Mouse (Mus musculus) skeletal muscle tissue, postnatal 0 days (tissue): ENCODE data around the gene Krtap16-1. TPM values are rescaled to one million over a fixed set of nuclear protein-coding genes. Genes with fewer than 3 reads are reported as not detected.

Source experiments
- polyA plus RNA-seq: library from polyadenylated mRNA; unstranded; fragments of >200 nt; fragmentation: Nextera tagmentation; extraction: Ambion mirVana; gene quantifications from 2 replicates; pipeline ENCODE4 v1.2.1, GENCODE M21; 2015

Gene Krtap16-1
- polyA plus RNA-seq: not detected in 2 replicates

GRCm38 (mm10) chr11:99986180-99986647, at the start of gene Krtap16-1:
Krtap16-1 (minus strand) TSS chr11:99986597.

GRCm38 (mm10) chr11:100029768-100030167, 43.4 kb upstream of the Krtap16-1 start, which contains the start of gene Krt33b:
Krt33b (minus strand) TSS chr11:100029868.

GRCm38 (mm10) chr11:100016112-100016511, 29.7 kb upstream of the Krtap16-1 start, which contains the start of gene Krt33a:
Krt33a (minus strand) TSS chr11:100016212.

GRCm38 (mm10) chr11:99993620-99994383, 7.4 kb upstream of the Krtap16-1 start, which contains the start of gene Krtap17-1:
Krtap17-1 (minus strand) TSS chr11:99993994.

DNA sequence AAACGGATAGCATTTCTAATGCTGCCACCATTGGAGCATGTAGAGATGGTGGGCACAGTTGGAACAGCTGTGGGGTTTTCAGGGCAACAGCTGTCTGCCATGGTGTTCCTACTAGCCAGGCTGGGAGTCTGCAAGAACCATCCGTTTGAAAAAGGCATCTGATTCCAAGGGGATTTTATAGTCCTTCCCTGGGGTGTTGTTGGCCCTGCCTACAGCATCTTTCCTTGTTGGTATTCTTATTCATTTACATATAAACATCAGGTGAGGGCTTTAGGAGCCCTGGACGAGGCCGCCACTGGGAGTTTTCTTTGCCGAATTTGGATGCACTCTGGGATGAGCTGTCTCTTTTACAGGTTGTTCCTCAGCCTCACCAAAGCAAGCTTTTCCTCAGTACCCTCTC, 7.4 kb downstream of the Krtap16-1 start, which contains the start of gene Krtap29-1:
Krtap29-1 (minus strand) TSS at position 101 of the 400 bp plus-strand sequence.

DNA sequence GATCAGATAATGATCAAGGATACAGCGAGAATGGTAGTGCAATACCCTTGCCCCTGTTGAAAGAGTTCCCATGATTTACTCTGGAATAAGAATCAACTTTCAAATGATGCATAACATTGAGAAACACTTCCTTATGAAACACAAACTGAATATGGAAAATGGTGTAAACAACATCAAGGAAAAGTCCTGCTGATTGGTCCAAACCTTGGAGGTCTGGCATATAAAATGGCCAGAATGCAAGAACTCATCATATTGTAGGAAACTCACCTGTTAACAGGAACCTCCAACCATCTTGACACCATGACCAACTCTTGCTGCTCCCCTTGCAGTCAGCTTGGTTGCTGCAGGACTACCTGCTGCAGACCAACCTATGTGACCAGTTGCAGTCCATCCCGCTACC, 38.2 kb downstream of the Krtap16-1 start, which contains the start of gene Krtap9-5:
Krtap9-5 (plus strand) TSS at position 301 of the 400 bp plus-strand sequence.

DNA sequence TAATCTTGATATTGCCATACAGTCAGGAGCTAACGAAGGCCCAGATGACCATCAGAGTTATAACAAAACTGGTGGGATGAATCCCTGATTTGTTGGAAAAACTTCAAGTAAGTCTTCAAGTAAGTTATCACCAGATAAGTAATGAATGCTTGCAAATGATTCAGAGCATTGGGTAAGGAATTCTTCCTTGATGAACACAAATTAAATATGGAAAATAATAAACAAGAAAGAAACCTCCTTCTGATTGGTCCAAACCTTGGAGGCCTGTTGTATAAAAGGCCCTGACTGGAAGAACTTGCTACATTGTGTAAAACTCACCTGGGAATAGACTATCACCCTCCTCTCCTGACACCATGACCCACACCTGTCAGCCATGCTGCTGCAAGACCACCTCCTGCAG, 50.4 kb downstream of the Krtap16-1 start, which contains the start of gene Krtap31-2:
Krtap31-2 (plus strand) TSS at position 301 of the 400 bp plus-strand sequence.

Other genes with a start within 250 kb of the Krtap16-1 start
- not detected in 2 replicates for gene Gm11595, start 213.7 kb downstream of the Krtap16-1 start, polyA plus RNA-seq
- gene Krtap4-8, start 205.9 kb downstream of the Krtap16-1 start, polyA plus RNA-seq: not detected in 2 replicates
- not detected in 2 replicates for gene Krtap4-9, start 201.4 kb downstream of the Krtap16-1 start, polyA plus RNA-seq
- gene Gm11596, start 193.1 kb downstream of the Krtap16-1 start, polyA plus RNA-seq: not detected in 2 replicates
- gene Gm11569, start 187.7 kb downstream of the Krtap16-1 start, polyA plus RNA-seq: not detected in 2 replicates
- not detected in 2 replicates for gene Gm11554, start 182.2 kb downstream of the Krtap16-1 start, polyA plus RNA-seq
- not detected in 2 replicates for gene Krtap4-13, start 176.7 kb downstream of the Krtap16-1 start, polyA plus RNA-seq
- gene Gm11564, start 170.9 kb downstream of the Krtap16-1 start, polyA plus RNA-seq: not detected in 2 replicates
- not detected in 2 replicates for gene 2300003K06Rik, start 148.5 kb downstream of the Krtap16-1 start, polyA plus RNA-seq
- gene Krtap4-16, start 135.0 kb downstream of the Krtap16-1 start, polyA plus RNA-seq: not detected in 2 replicates
- not detected in 2 replicates for gene Gm11568, start 128.7 kb downstream of the Krtap16-1 start, polyA plus RNA-seq
- gene Gm11559, start 122.1 kb downstream of the Krtap16-1 start, polyA plus RNA-seq: not detected in 2 replicates
- gene Krtap9-1, start 113.2 kb downstream of the Krtap16-1 start, polyA plus RNA-seq: not detected in 2 replicates
- not detected in 2 replicates for gene Gm11567, start 107.4 kb downstream of the Krtap16-1 start, polyA plus RNA-seq
- not detected in 2 replicates for gene Krtap31-1, start 78.7 kb downstream of the Krtap16-1 start, polyA plus RNA-seq
- not detected in 2 replicates for gene Gm11565, start 71.8 kb downstream of the Krtap16-1 start, polyA plus RNA-seq
- not detected in 2 replicates for gene Krtap31-2, start 50.3 kb downstream of the Krtap16-1 start, polyA plus RNA-seq
- not detected in 2 replicates for gene Krtap9-5, start 38.1 kb downstream of the Krtap16-1 start, polyA plus RNA-seq
- gene Krtap29-1, start 7.5 kb downstream of the Krtap16-1 start, polyA plus RNA-seq: not detected in 2 replicates
- 0.35 TPM in 1 of 2 replicates, not detected in the other for gene Krtap17-1, start 7.4 kb upstream of the Krtap16-1 start, polyA plus RNA-seq
- gene Krt33a, start 29.6 kb upstream of the Krtap16-1 start, polyA plus RNA-seq: not detected in 2 replicates
- 1.1 and 1.4 TPM in 2 replicates for gene Krt33b, start 43.3 kb upstream of the Krtap16-1 start, polyA plus RNA-seq
- gene Krt34, start 55.0 kb upstream of the Krtap16-1 start, polyA plus RNA-seq: not detected in 2 replicates
- 0.22 and 0.33 TPM in 2 replicates for gene Krt31, start 64.0 kb upstream of the Krtap16-1 start, polyA plus RNA-seq
- not detected in 2 replicates for gene Krt32, start 101.6 kb upstream of the Krtap16-1 start, polyA plus RNA-seq
- gene Krt35, start 109.6 kb upstream of the Krtap16-1 start, polyA plus RNA-seq: 0.07 TPM in 1 of 2 replicates, not detected in the other
- gene Krt36, start 119.0 kb upstream of the Krtap16-1 start, polyA plus RNA-seq: not detected in 2 replicates
- not detected in 2 replicates for gene Krt13, start 135.0 kb upstream of the Krtap16-1 start, polyA plus RNA-seq
- 19.8 TPM in 1 of 2 replicates, not detected in the other for gene Krt15, start 149.3 kb upstream of the Krtap16-1 start, polyA plus RNA-seq
- gene Krt19, start 162.1 kb upstream of the Krtap16-1 start, polyA plus RNA-seq: 0.55 and 0.63 TPM in 2 replicates
- gene Krt9, start 206.6 kb upstream of the Krtap16-1 start, polyA plus RNA-seq: not detected in 2 replicates
- gene Krt14, start 221.0 kb upstream of the Krtap16-1 start, polyA plus RNA-seq: 0.09 and 68.1 TPM in 2 replicates